Mouse (Mus musculus) liver, postnatal 0 days (tissue): ENCODE measurements around the gene Nfib.

ENCODE experiments used
- CTCF ChIP-seq: sonication (generic); IDR thresholded peaks from 2 replicates; pipeline ENCODE4 v1.5.1; 2016; ENCODE audit warnings: antibody characterized with exemption, low read depth
- EP300 ChIP-seq: IDR thresholded peaks from 2 replicates; pipeline ENCODE4 v1.6.1; 2016; ENCODE audit warnings: antibody characterized with exemption, low read depth, mild to moderate bottlenecking

GRCm38 (mm10) chr4:82608768-82609610 lies 96.6 kb downstream of the Nfib start:
- TF ChIP-seq CTCF, result no peak
- TF ChIP-seq EP300, result no peak
